Mouse (Mus musculus): ENCODE measurements at regions not wholly inside any gene's neighbourhood (a gene's known extent, or its start where the extent isn't known, plus 50 kb on each side); places are given as distances from the start of the nearest gene placed in this dataset.

GRCm38 (mm10) chrX:49387439-49387838 is 76.3 kb upstream of the Arhgap36 start:
- DNase-seq (ENCODE audit: low read depth): peak; percentile 19
- TF ChIP-seq CTCF (IDR thresholded peaks at IDR 0.05; ENCODE audit: borderline replicate concordance, extremely low read depth, insufficient read depth, insufficient read length) (no peak), POLR2A (IDR thresholded peaks at IDR 0.05; ENCODE audit: borderline replicate concordance, extremely low read depth, insufficient read depth, insufficient read length, poor library complexity, severe bottlenecking) (no peak)

DNA sequence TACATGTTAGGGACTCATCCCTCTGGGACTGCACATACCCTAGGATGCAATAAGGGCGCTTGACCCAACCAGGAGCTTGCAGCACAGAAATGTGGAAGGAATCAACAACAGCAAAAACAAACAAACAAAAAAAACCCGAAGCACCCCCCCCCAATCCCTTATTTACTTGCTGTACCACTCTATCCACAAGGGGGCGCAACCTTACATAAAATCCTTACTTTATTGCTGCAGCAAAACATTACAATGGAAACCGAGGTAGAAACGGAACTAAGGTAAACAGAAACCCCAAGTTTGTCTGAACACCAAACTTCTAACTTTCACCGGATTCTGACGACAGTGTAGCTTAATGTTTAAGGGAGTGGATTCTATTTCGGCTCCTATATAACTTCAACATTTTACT is 86.7 kb upstream of the Arhgap36 start:
- DNase-seq (ENCODE audit: low read depth): peak; percentile 50
- TF ChIP-seq CTCF (IDR thresholded peaks at IDR 0.05; ENCODE audit: borderline replicate concordance, extremely low read depth, insufficient read depth, insufficient read length) (peak; percentile 23; the same call in 1 of the 2 replicates), POLR2A (IDR thresholded peaks at IDR 0.05; ENCODE audit: borderline replicate concordance, extremely low read depth, insufficient read depth, insufficient read length, poor library complexity, severe bottlenecking) (no peak)

GRCm38 (mm10) chrX:49370384-49370783 is 82.3 kb upstream of the Enox2 start:
- TF ChIP-seq POLR2A (IDR thresholded peaks at IDR 0.05; ENCODE audit: borderline replicate concordance, extremely low read depth, insufficient read depth, insufficient read length, poor library complexity, severe bottlenecking): no peak
- TF ChIP-seq CTCF (IDR thresholded peaks at IDR 0.05; ENCODE audit: borderline replicate concordance, extremely low read depth, insufficient read depth, insufficient read length): no peak
- DNase-seq (ENCODE audit: low read depth): peak; percentile 22

DNA sequence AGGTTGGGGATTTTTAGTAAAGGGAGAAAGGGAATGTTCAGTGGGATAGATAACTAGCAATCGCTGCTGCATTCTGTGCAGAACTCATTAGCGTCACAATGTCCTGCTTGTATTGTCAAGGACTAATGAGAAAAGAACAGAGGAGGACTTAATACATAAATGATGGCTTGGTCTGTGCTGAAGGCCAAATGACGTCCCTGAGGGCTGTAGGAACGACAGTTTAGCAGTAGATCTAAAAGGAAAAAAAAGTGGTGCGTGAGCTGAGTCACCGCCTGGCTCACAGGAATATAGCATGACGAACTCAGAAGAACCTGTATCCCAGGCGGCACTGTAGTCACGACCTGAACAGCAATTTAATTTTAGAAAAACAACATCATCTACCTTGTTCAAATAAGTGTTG is 81.3 kb upstream of the Enox2 start:
- DNase-seq (ENCODE audit: low read depth): peak; percentile 30

GRCm38 (mm10) chrX:49346451-49346850 is 58.4 kb upstream of the Enox2 start:
- TF ChIP-seq POLR2A (IDR thresholded peaks at IDR 0.05; ENCODE audit: borderline replicate concordance, extremely low read depth, insufficient read depth, insufficient read length, poor library complexity, severe bottlenecking) (no peak), CTCF (IDR thresholded peaks at IDR 0.05; ENCODE audit: borderline replicate concordance, extremely low read depth, insufficient read depth, insufficient read length) (no peak)
- DNase-seq (ENCODE audit: low read depth): peak; percentile 18

More for the DNA sequence above, 81.3 kb upstream of the Enox2 start:
- no peak for TF ChIP-seq POLR2A (IDR thresholded peaks at IDR 0.05; ENCODE audit: borderline replicate concordance, extremely low read depth, insufficient read depth, insufficient read length, poor library complexity, severe bottlenecking)
- no peak for TF ChIP-seq CTCF (IDR thresholded peaks at IDR 0.05; ENCODE audit: borderline replicate concordance, extremely low read depth, insufficient read depth, insufficient read length)
